Mouse (Mus musculus) cerebellum, adult 2 months (tissue): ENCODE measurements around the gene Bdkrb2.

Experiments used
- CTCF ChIP-seq: fragments of 200-500 bp; IDR thresholded peaks from 2 replicates; pipeline ENCODE4 v1.5.1; 2011; ENCODE audit warnings: low read depth, mild to moderate bottlenecking, control low read depth, low read length, moderate library complexity, borderline replicate concordance; ENCODE audit not compliant: insufficient read depth
- POLR2A ChIP-seq: fragments of 200-500 bp; IDR thresholded peaks from 2 replicates; pipeline ENCODE4 v1.6.1; 2011; ENCODE audit warnings: low read length, control low read depth, borderline replicate concordance; ENCODE audit not compliant: insufficient read depth

DNA sequence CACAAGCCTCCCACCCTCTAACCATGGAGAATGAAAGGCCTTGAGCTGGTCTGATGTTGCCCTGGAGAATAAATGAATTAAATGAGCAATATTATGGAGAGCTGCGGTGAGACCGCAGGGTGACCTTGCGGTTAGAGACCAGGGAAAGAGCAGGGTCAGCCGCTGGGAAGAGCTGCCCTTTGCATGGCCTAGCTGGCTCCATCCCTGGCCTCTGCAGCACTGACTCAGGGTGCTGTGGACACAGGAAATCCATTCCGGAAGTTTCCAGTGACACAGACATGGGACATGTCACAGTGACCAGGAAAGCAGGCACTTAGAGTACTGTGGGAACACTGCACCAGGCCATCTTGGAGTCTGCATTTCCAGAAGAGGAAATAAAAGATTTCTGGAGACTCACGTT lies 14.1 kb upstream of the Bdkrb2 start:
- TF ChIP-seq CTCF (no peak), POLR2A (no peak)
